Mouse (Mus musculus): ENCODE data around the gene Prph2. TPM values are rescaled to one million over a fixed set of nuclear protein-coding genes. Genes with fewer than 3 reads are reported as not detected.

Gene Prph2
- polyA plus RNA-seq, 1 experiment from 2014 or later: not detected

- no peak for ATAC-seq (ENCODE audit: low read depth)
- 75% methylated on average over 14 of the region's 14 CpGs for WGBS (ENCODE audit: insufficient replicate concordance)
- Histone ChIP-seq H3K4me3 (ENCODE audit: low read depth, low read length) (no peak overlapping the region), H3K9me3 (replicated peaks; ENCODE audit: control insufficient read depth, low read length) (no peaks in the 10 kb centered on the region), H3K9ac (ENCODE audit: low read depth, low read length) (no peak overlapping the region), H3K27ac (ENCODE audit: low read length) (no peak overlapping the region), H3K4me1 (ENCODE audit: control insufficient read depth, low read depth, low read length) (no peaks in the 10 kb centered on the region), H3K4me2 (ENCODE audit: low read depth, low read length) (no peak overlapping the region), H3K36me3 (ENCODE audit: control insufficient read depth, insufficient read depth) (peaks cover 68% of the 10 kb centered on the region), H3K27me3 (ENCODE audit: control insufficient read depth, insufficient read depth, low read depth, low read length) (no peaks in the 10 kb centered on the region)
These were observed 56.6 kb downstream of the Prph2 start for GRCm38 (mm10) chr17:46966892-46967291.

GRCm38 (mm10) chr17:46972603-46973002, 62.3 kb downstream of the Prph2 start:
- H3K9ac ChIP-seq (ENCODE audit: low read depth, low read length): no peak overlapping the region
- WGBS (ENCODE audit: insufficient replicate concordance): 84% methylated on average over 7 of the region's 7 CpGs
- ATAC-seq (ENCODE audit: low read depth): no peak
- no peak overlapping the region for H3K4me3 ChIP-seq (ENCODE audit: low read depth, low read length)
- H3K4me1 ChIP-seq (ENCODE audit: control insufficient read depth, low read depth, low read length): no peaks in the 10 kb centered on the region
- peaks cover 72% of the 10 kb centered on the region for H3K36me3 ChIP-seq (ENCODE audit: control insufficient read depth, insufficient read depth)
- H3K4me2 ChIP-seq (ENCODE audit: low read depth, low read length): no peak overlapping the region
- H3K9me3 ChIP-seq (replicated peaks; ENCODE audit: control insufficient read depth, low read length): no peaks in the 10 kb centered on the region
- H3K27ac ChIP-seq (ENCODE audit: low read length): no peak overlapping the region
- H3K27me3 ChIP-seq (ENCODE audit: control insufficient read depth, insufficient read depth, low read depth, low read length): no peaks in the 10 kb centered on the region

Other genes with a start within 250 kb of the Prph2 start
- gene Rrp36, start 236.1 kb upstream of the Prph2 start, polyA plus RNA-seq (2015; fragmentation: Nextera tagmentation; extraction: Ambion mirVana): 17.4 and 18.9 TPM in 2 replicates
- 50.1 and 50.6 TPM in 2 replicates for gene Mea1, start 231.7 kb upstream of the Prph2 start, polyA plus RNA-seq (2015; fragmentation: Nextera tagmentation; extraction: Ambion mirVana)
- gene Klhdc3, start 229.5 kb upstream of the Prph2 start, polyA plus RNA-seq (2015; fragmentation: Nextera tagmentation; extraction: Ambion mirVana): 51.6 and 52.0 TPM in 2 replicates
- 25.5 and 28.7 TPM in 2 replicates for gene Ppp2r5d, start 205.3 kb upstream of the Prph2 start, polyA plus RNA-seq (2015; fragmentation: Nextera tagmentation; extraction: Ambion mirVana)
- gene Pex6, start 199.0 kb upstream of the Prph2 start, polyA plus RNA-seq (2015; fragmentation: Nextera tagmentation; extraction: Ambion mirVana): 8.1 and 10.4 TPM in 2 replicates
- 112 and 152 TPM in 2 replicates for gene Gnmt, start 181.3 kb upstream of the Prph2 start, polyA plus RNA-seq (2015; fragmentation: Nextera tagmentation; extraction: Ambion mirVana)
- 24.7 TPM in 2 replicates for gene Cnpy3, start 158.2 kb upstream of the Prph2 start, polyA plus RNA-seq (2015; fragmentation: Nextera tagmentation; extraction: Ambion mirVana)
- 0.13 and 0.16 TPM in 2 replicates for gene Ptcra, start 146.7 kb upstream of the Prph2 start, polyA plus RNA-seq (2015; fragmentation: Nextera tagmentation; extraction: Ambion mirVana)
- 56.1 and 56.6 TPM in 2 replicates for gene 2310039H08Rik, start 137.8 kb upstream of the Prph2 start, polyA plus RNA-seq (2015; fragmentation: Nextera tagmentation; extraction: Ambion mirVana)
- gene Rpl7l1, start 127.8 kb upstream of the Prph2 start, polyA plus RNA-seq (2015; fragmentation: Nextera tagmentation; extraction: Ambion mirVana): 68.9 and 72.2 TPM in 2 replicates
- 2.4 and 2.5 TPM in 2 replicates for gene Bicral, start 52.0 kb upstream of the Prph2 start, polyA plus RNA-seq (2015; fragmentation: Nextera tagmentation; extraction: Ambion mirVana)
- 15.5 and 16.3 TPM in 2 replicates for gene Tbcc, start 19.8 kb upstream of the Prph2 start, polyA plus RNA-seq (2015; fragmentation: Nextera tagmentation; extraction: Ambion mirVana)
- gene Ubr2, start 100.1 kb downstream of the Prph2 start, polyA plus RNA-seq (2015; fragmentation: Nextera tagmentation; extraction: Ambion mirVana): 8.6 and 9.5 TPM in 2 replicates

Measured in liver, embryonic 16.5 days (tissue).